8 mouse cellular contexts compared by ENCODE assay signal in the genomic region with DNA sequence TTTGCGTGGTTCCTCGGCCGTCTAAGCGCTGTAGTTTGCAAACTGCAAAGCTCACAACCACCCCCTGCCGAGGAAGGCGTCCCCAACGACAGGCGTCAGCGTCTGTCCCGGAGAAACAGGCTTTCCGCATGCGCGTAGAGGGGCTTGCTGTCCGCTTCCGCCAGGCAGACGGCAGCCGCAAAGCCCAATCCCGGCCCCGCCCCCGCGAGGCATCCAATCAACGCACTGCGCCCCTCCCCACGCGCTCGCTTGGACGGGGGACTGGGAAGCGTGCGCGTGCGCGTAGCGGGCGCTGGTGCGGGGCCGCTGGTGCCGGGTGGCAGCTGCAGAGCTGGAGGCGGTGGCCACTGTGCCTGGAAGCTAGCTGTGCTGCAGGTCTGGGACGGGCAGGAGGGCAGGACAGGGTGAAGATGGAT. TPM values are rescaled to one million over a fixed set of nuclear protein-coding genes. Genes with fewer than 3 reads are reported as not detected.
DNase-seq lines count a peak whose midpoint lies in the region; ATAC-seq lines count a peak whose summit lies in the region.

A gene (plus strand): TSS at position 264 of the 416 bp plus-strand sequence.

- peak within 1 kb of the TSS; percentile 98 for H3K4me2 ChIP-seq in heart, embryonic 13.5 days
- peak within 1 kb of the TSS; percentile 97 for H3K4me2 ChIP-seq in liver, embryonic 13.5 days
- H3K4me2 ChIP-seq in stomach, embryonic 16.5 days (ENCODE audit: low read depth, low read length): peak within 1 kb of the TSS; percentile 97

- H3K27ac ChIP-seq in brown adipose tissue, adult 24 weeks (replicated peaks; ENCODE audit: low read depth, low read length): peak within 1 kb of the TSS; percentile 63
- H3K27ac ChIP-seq in heart, embryonic 13.5 days (replicated peaks): peak within 1 kb of the TSS; percentile 75
- peak within 1 kb of the TSS; percentile 80 for H3K27ac ChIP-seq in liver, embryonic 13.5 days
- peak within 1 kb of the TSS; percentile 84 for H3K27ac ChIP-seq in stomach, embryonic 16.5 days (ENCODE audit: low read length)

- ATAC-seq in heart, embryonic 13.5 days (ENCODE audit: extremely low read depth, insufficient number of reproducible peaks, low FRiP score, low TSS enrichment): peak; percentile 87
- peak; percentile 90 for ATAC-seq in liver, embryonic 13.5 days (ENCODE audit: low read depth)
- peak; percentile 94 for ATAC-seq in stomach, embryonic 16.5 days (ENCODE audit: insufficient read depth, low FRiP score)

- peak within 1 kb of the TSS; percentile 74 for H3K4me3 ChIP-seq in brown adipose tissue, adult 24 weeks (ENCODE audit: insufficient read depth, low read depth, low read length)
- H3K4me3 ChIP-seq in heart, embryonic 13.5 days: peak within 1 kb of the TSS; percentile 77
- peak within 1 kb of the TSS; percentile 75 for H3K4me3 ChIP-seq in liver, embryonic 13.5 days (replicated peaks)
- peak within 1 kb of the TSS; percentile 75 for H3K4me3 ChIP-seq in stomach, embryonic 16.5 days (replicated peaks; ENCODE audit: low read length)

- no peaks in the 10 kb centered on the region for H3K9me3 ChIP-seq in heart, embryonic 13.5 days
- H3K9me3 ChIP-seq in liver, embryonic 13.5 days (replicated peaks): no peaks in the 10 kb centered on the region; the same call in 1 of the 2 replicates
- no peaks in the 10 kb centered on the region for H3K9me3 ChIP-seq in stomach, embryonic 16.5 days (replicated peaks; ENCODE audit: control insufficient read depth, low read length)

- under 1% methylated on average over 39 of the region's 39 CpGs for whole genome bisulfite sequencing in heart, embryonic 13.5 days
- under 1% methylated on average over 39 of the region's 39 CpGs for WGBS in liver, embryonic 13.5 days (ENCODE audit: insufficient replicate concordance)
- WGBS in stomach, embryonic 16.5 days: under 1% methylated on average over 39 of the region's 39 CpGs

- H3K4me1 ChIP-seq in brown adipose tissue, adult 24 weeks (ENCODE audit: control insufficient read depth, insufficient read depth, insufficient read length, low read length): peaks cover 8% of the 10 kb centered on the region
- H3K4me1 ChIP-seq in heart, embryonic 13.5 days: peaks cover 21% of the 10 kb centered on the region
- H3K4me1 ChIP-seq in liver, embryonic 13.5 days (replicated peaks): peaks cover 66% of the 10 kb centered on the region
- H3K4me1 ChIP-seq in stomach, embryonic 16.5 days (ENCODE audit: control insufficient read depth, insufficient read depth, low read length): peaks cover 11% of the 10 kb centered on the region

- DNase-seq in CD4-positive, CD25-positive, alpha-beta regulatory T cell, adult 2 months (ENCODE audit: low read depth, low spot score): peak; percentile 100
- peak; percentile 45 for DNase-seq in fat pad, adult 2 months (ENCODE audit: extremely low read depth, low read depth, low spot score)
- peak; percentile 100 for DNase-seq in kidney, postnatal 10 days
- peak; percentile 99 for DNase-seq in liver, embryonic 13.5 days
- peak; percentile 98 for DNase-seq in neural tube, embryonic 10.5 days (ENCODE audit: extremely low spot score, low spot score)

- peaks cover 16% of the 10 kb centered on the region for H3K36me3 ChIP-seq in heart, embryonic 13.5 days
- H3K36me3 ChIP-seq in liver, embryonic 13.5 days: peaks cover 8% of the 10 kb centered on the region; the same call in 1 of the 2 replicates
- H3K36me3 ChIP-seq in stomach, embryonic 16.5 days (ENCODE audit: control insufficient read depth, insufficient read depth, low read length): no peaks in the 10 kb centered on the region

- H3K27me3 ChIP-seq in heart, embryonic 13.5 days (replicated peaks): no peaks in the 10 kb centered on the region; the same call in 1 of the 2 replicates
- H3K27me3 ChIP-seq in liver, embryonic 13.5 days: no peaks in the 10 kb centered on the region
- no peaks in the 10 kb centered on the region for H3K27me3 ChIP-seq in stomach, embryonic 16.5 days (ENCODE audit: control insufficient read depth, insufficient read depth, low read length)

- H3K9ac ChIP-seq in heart, embryonic 13.5 days: peak within 1 kb of the TSS; percentile 93
- H3K9ac ChIP-seq in liver, embryonic 13.5 days: peak within 1 kb of the TSS; percentile 83
- peak within 1 kb of the TSS; percentile 85 for H3K9ac ChIP-seq in stomach, embryonic 16.5 days (ENCODE audit: low read length)

RNA-seq across cellular contexts. Expression of the gene that starts here (rescaled TPM):
- 8.5 and 8.8 TPM in 2 replicates for polyA plus RNA-seq in brown adipose tissue, adult 24 weeks (2012; ENCODE audit: insufficient read depth, insufficient read length, missing spikeins)
- polyA plus RNA-seq in heart, embryonic 13.5 days (2015; fragmentation: Nextera tagmentation; extraction: Ambion mirVana): 7.1 and 7.7 TPM in 2 replicates
- 5.1 and 6.8 TPM in 2 replicates for polyA plus RNA-seq in liver, embryonic 13.5 days (2015; fragmentation: Nextera tagmentation; extraction: Ambion mirVana)
- 8.3 and 9.7 TPM in 2 replicates for polyA plus RNA-seq in stomach, embryonic 16.5 days (2015; fragmentation: Nextera tagmentation; extraction: Ambion mirVana)

Comparison
In these comparisons a context has a peak if more than half of its experiments do, and no peak if none do; other contexts are left out.
1. Peak in every context shown above with its lines: DNase-seq, ATAC-seq, H3K4me3 ChIP-seq and H3K27ac ChIP-seq.
2. DNase-seq: peak in every context shown above with its lines; median percentile 100 in CD4-positive, CD25-positive, alpha-beta regulatory T cell, adult 2 months; 100 in kidney, postnatal 10 days; 99 in liver, embryonic 13.5 days; 98 in neural tube, embryonic 10.5 days; 45 in fat pad, adult 2 months.